Mouse (Mus musculus): ENCODE results near the gene Vmn2r83.
"Not testable (repeated sequence)": the region's sequence is repeated elsewhere in the genome, so short reads cannot be mapped to it uniquely, and the experiment has no call there.

The Vmn2r83 gene

GRCm38 (mm10) chr10:79468431-79468830 is at the start of gene Vmn2r83:
Gene Vmn2r83 (plus strand): TSS chr10:79468731.
- DNase-seq (ENCODE audit: low read depth): no peak

GRCm38 (mm10) chr10:79435141-79435820 is 33.2 kb upstream of the Vmn2r83 start:
- not testable (repeated sequence) for DNase-seq (ENCODE audit: low read depth)

GRCm38 (mm10) chr10:79495886-79496285 is 27.4 kb downstream of the Vmn2r83 start:
- no peak for DNase-seq (ENCODE audit: low read depth)

- no peak for DNase-seq (ENCODE audit: low read depth)
Observed at GRCm38 (mm10) chr10:79496701-79497288, 28.3 kb downstream of the Vmn2r83 start.

GRCm38 (mm10) chr10:79502830-79503644 is 34.5 kb downstream of the Vmn2r83 start:
- peak; percentile 40 for DNase-seq (ENCODE audit: low read depth)

GRCm38 (mm10) chr10:79506709-79507108 is 38.2 kb downstream of the Vmn2r83 start:
- DNase-seq (ENCODE audit: low read depth): no peak

- no peak for DNase-seq (ENCODE audit: low read depth)
Observed at GRCm38 (mm10) chr10:79524433-79524832, 55.9 kb downstream of the Vmn2r83 start.

GRCm38 (mm10) chr10:79525456-79526325 is 57.2 kb downstream of the Vmn2r83 start:
- DNase-seq (ENCODE audit: low read depth): no peak

GRCm38 (mm10) chr10:79526661-79527452 is 58.3 kb downstream of the Vmn2r83 start:
- no peak for DNase-seq (ENCODE audit: low read depth)

GRCm38 (mm10) chr10:79527453-79527845 is 58.9 kb downstream of the Vmn2r83 start:
- DNase-seq (ENCODE audit: low read depth): no peak

- DNase-seq (ENCODE audit: low read depth): no peak
Observed at GRCm38 (mm10) chr10:79528081-79528480, 59.5 kb downstream of the Vmn2r83 start.

- DNase-seq (ENCODE audit: low read depth): no peak
Observed at GRCm38 (mm10) chr10:79530241-79530640, 61.7 kb downstream of the Vmn2r83 start.

GRCm38 (mm10) chr10:79530721-79531120 is 62.2 kb downstream of the Vmn2r83 start:
- no peak for DNase-seq (ENCODE audit: low read depth)

GRCm38 (mm10) chr10:79531593-79531992 is 63.1 kb downstream of the Vmn2r83 start:
- no peak for DNase-seq (ENCODE audit: low read depth)

GRCm38 (mm10) chr10:79532678-79533077 is 64.1 kb downstream of the Vmn2r83 start:
- peak; percentile 23 for DNase-seq (ENCODE audit: low read depth)

- peak; percentile 78 for DNase-seq (ENCODE audit: low read depth)
Observed at GRCm38 (mm10) chr10:79533126-79533911, 64.8 kb downstream of the Vmn2r83 start, which contains the start of gene Plpp2. Gene Plpp2 (minus strand): TSS chr10:79533796.

GRCm38 (mm10) chr10:79534426-79534825 is 65.9 kb downstream of the Vmn2r83 start:
- DNase-seq (ENCODE audit: low read depth): no peak

- no peak for DNase-seq (ENCODE audit: low read depth)
Observed at GRCm38 (mm10) chr10:79535431-79535830, 66.9 kb downstream of the Vmn2r83 start.

- DNase-seq (ENCODE audit: low read depth): no peak
Observed at GRCm38 (mm10) chr10:79536461-79537080, 68.0 kb downstream of the Vmn2r83 start.

- no peak for DNase-seq (ENCODE audit: low read depth)
Observed at GRCm38 (mm10) chr10:79537271-79537670, 68.7 kb downstream of the Vmn2r83 start.

Data from NIH3T3 (cell line).